Mouse (Mus musculus): ENCODE results near the gene Gast. TPM values are rescaled to one million over a fixed set of nuclear protein-coding genes. Genes with fewer than 3 reads are reported as not detected.

The Gast gene
- polyA plus RNA-seq, 1 experiment = not detected

GRCm38 (mm10) chr11:100369822-100370221 is 35.6 kb downstream of the Gast start:
- H3K27me3 ChIP-seq (ENCODE audit: control insufficient read depth, insufficient read depth, insufficient read length) = no peaks in the 10 kb centered on the region
- H3K36me3 ChIP-seq (ENCODE audit: control insufficient read depth, insufficient read depth) = peaks cover 23% of the 10 kb centered on the region
- no peaks in the 10 kb centered on the region for H3K79me2 ChIP-seq (ENCODE audit: control insufficient read depth, insufficient read depth)
- no peak overlapping the region for H3K4me3 ChIP-seq
- TF ChIP-seq TCF12 (IDR thresholded peaks at IDR 0.05; ENCODE audit: insufficient read depth, poor library complexity, severe bottlenecking) (no peak), TCF3 (IDR thresholded peaks at IDR 0.05; ENCODE audit: insufficient read length, low read depth) (no peak), SRF (IDR thresholded peaks at IDR 0.05; ENCODE audit: control insufficient read depth, insufficient read length, low read depth) (no peak), MYOG (IDR thresholded peaks at IDR 0.05; ENCODE audit: control insufficient read depth in 1 of 3, insufficient read depth in 1 of 3, insufficient read length in 2 of 3, low read depth in 2 of 3) (no peak), REST (IDR thresholded peaks at IDR 0.05; ENCODE audit: insufficient read depth, insufficient read length) (no peak), MYOD1 (IDR thresholded peaks at IDR 0.05; ENCODE audit: control insufficient read depth in 1 of 3, insufficient read length in 2 of 3, low read depth in 2 of 3) (no peak)
- no peak overlapping the region for H3K4me2 ChIP-seq (ENCODE audit: low read depth)
- H3ac ChIP-seq (ENCODE audit: control insufficient read depth, insufficient read length) = no peak overlapping the region

DNA sequence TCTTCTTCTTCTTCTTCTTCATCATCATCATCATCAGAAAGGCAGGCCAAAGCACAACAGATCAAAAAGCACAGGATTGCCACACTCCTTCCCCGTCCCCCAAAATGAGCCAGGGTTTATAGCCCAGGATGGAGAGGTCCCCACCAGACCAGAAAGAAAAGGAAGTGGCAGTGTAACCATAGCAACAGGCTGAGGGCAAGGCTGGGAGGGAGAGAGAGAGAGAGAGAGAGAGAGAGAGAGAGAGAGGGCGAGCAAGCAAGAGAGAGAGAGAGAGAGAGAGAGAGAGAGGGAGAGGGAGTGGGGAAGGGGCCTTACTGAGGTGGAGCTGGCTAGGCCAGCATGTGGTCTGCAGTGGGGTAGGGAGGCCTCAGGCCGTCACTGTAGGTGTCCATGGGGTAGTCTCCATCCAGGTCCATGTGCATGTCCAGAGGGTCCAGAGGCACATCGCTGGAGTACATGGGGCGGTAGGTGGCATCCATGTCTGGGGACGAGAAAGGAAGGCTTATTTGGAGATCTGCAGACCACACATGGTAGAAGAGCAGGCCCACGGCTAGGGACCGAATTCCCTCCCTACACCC is 37.9 kb downstream of the Gast start:
- Histone ChIP-seq H3K36me3 (ENCODE audit: control insufficient read depth, insufficient read depth) (peaks cover 44% of the 10 kb centered on the region), H3K27me3 (ENCODE audit: control insufficient read depth, insufficient read depth, insufficient read length) (no peaks in the 10 kb centered on the region), H3K4me2 (ENCODE audit: low read depth) (no peak overlapping the region), H3ac (ENCODE audit: control insufficient read depth, insufficient read length) (no peak overlapping the region), H3K4me3 (no peak overlapping the region), H3K79me2 (ENCODE audit: control insufficient read depth, insufficient read depth) (no peaks in the 10 kb centered on the region)
- no peak for TF ChIP-seq TCF3 (IDR thresholded peaks at IDR 0.05; ENCODE audit: insufficient read length, low read depth)
- no peak for TF ChIP-seq MAX (IDR thresholded peaks at IDR 0.05; ENCODE audit: low read depth)
- TF ChIP-seq POLR2A (IDR thresholded peaks at IDR 0.05; ENCODE audit: insufficient read length, low read depth) = no peak
- no peak for TF ChIP-seq MYOD1 (IDR thresholded peaks at IDR 0.05; ENCODE audit: control insufficient read depth in 1 of 3, insufficient read length in 2 of 3, low read depth in 2 of 3)
- TF ChIP-seq TCF12 (IDR thresholded peaks at IDR 0.05; ENCODE audit: insufficient read depth, poor library complexity, severe bottlenecking) = no peak
- TF ChIP-seq CEBPB (IDR thresholded peaks at IDR 0.05; ENCODE audit: insufficient read depth, poor library complexity, severe bottlenecking) = no peak
- no peak for TF ChIP-seq SRF (IDR thresholded peaks at IDR 0.05; ENCODE audit: control insufficient read depth, insufficient read length, low read depth)
- no peak for TF ChIP-seq USF1 (IDR thresholded peaks at IDR 0.05; ENCODE audit: low read depth)
- TF ChIP-seq MYOG (IDR thresholded peaks at IDR 0.05; ENCODE audit: control insufficient read depth in 1 of 3, insufficient read depth in 1 of 3, insufficient read length in 2 of 3, low read depth in 2 of 3) = no peak
- no peak for TF ChIP-seq REST (IDR thresholded peaks at IDR 0.05; ENCODE audit: insufficient read depth, insufficient read length)
- TF ChIP-seq POLR2AphosphoS2 (IDR thresholded peaks at IDR 0.05; ENCODE audit: insufficient read length, low read depth) = no peak
- no peak for TF ChIP-seq E2F4 (IDR thresholded peaks at IDR 0.05; ENCODE audit: insufficient read depth)

DNA sequence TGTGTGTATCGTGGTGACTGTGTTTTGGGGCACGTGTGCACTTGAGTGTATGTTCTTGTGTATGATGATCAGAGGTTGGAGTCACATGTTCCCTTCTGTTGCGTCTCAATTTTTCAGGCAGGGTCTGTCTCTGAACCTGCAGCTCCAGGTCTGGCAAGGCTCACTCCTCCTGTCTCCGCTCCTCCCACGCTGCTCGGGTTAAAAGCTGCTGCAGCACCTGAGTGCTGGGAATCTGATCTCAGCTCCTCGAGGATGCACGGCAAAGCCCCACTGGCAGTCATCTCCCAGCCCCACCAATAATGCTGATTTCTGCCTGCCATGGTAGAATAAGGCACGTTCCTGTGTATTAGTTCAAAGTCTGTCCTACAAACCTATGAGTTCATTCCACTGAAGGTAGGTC is 40.9 kb downstream of the Gast start:
- no peak overlapping the region for H3K4me3 ChIP-seq
- H3K4me2 ChIP-seq (ENCODE audit: low read depth) = no peak overlapping the region
- peaks cover 58% of the 10 kb centered on the region for H3K36me3 ChIP-seq (ENCODE audit: control insufficient read depth, insufficient read depth)
- TF ChIP-seq REST (IDR thresholded peaks at IDR 0.05; ENCODE audit: insufficient read depth, insufficient read length) (no peak), SRF (IDR thresholded peaks at IDR 0.05; ENCODE audit: control insufficient read depth, insufficient read length, low read depth) (no peak), POLR2A (IDR thresholded peaks at IDR 0.05; ENCODE audit: insufficient read length, low read depth) (no peak), USF1 (IDR thresholded peaks at IDR 0.05; ENCODE audit: low read depth) (no peak), POLR2AphosphoS2 (IDR thresholded peaks at IDR 0.05; ENCODE audit: insufficient read length, low read depth) (no peak), TCF12 (IDR thresholded peaks at IDR 0.05; ENCODE audit: insufficient read depth, poor library complexity, severe bottlenecking) (no peak), MYOG (IDR thresholded peaks at IDR 0.05; ENCODE audit: control insufficient read depth in 1 of 3, insufficient read depth in 1 of 3, insufficient read length in 2 of 3, low read depth in 2 of 3) (no peak), TCF3 (IDR thresholded peaks at IDR 0.05; ENCODE audit: insufficient read length, low read depth) (no peak), MAX (IDR thresholded peaks at IDR 0.05; ENCODE audit: low read depth) (no peak), E2F4 (IDR thresholded peaks at IDR 0.05; ENCODE audit: insufficient read depth) (no peak), CEBPB (IDR thresholded peaks at IDR 0.05; ENCODE audit: insufficient read depth, poor library complexity, severe bottlenecking) (no peak), MYOD1 (IDR thresholded peaks at IDR 0.05; ENCODE audit: control insufficient read depth in 1 of 3, insufficient read length in 2 of 3, low read depth in 2 of 3) (no peak)
- H3ac ChIP-seq (ENCODE audit: control insufficient read depth, insufficient read length) = no peak overlapping the region
- no peaks in the 10 kb centered on the region for H3K79me2 ChIP-seq (ENCODE audit: control insufficient read depth, insufficient read depth)
- no peaks in the 10 kb centered on the region for H3K27me3 ChIP-seq (ENCODE audit: control insufficient read depth, insufficient read depth, insufficient read length)

DNA sequence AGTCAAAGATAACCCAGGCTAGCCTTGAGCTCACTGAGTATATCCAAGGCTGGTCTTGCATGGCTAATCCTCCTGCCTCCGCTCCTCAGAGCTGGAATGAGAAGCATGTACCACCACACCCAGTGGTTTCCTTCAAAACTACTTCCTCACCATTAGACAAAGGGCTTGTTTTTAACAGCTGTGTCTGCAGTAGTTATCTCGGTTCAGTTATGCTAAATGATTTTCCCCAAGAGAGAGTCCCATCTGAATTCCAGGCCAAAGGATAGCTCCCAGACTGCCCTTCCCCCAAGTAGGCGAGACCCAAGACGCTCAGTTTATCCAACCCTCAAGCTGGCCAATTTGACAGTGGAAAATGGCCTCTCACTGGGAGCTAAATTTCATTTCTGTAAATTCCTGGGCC is 41.8 kb downstream of the Gast start:
- H3K79me2 ChIP-seq (ENCODE audit: control insufficient read depth, insufficient read depth) = no peaks in the 10 kb centered on the region
- H3K4me2 ChIP-seq (ENCODE audit: low read depth) = no peak overlapping the region
- no peak for TF ChIP-seq MAX (IDR thresholded peaks at IDR 0.05; ENCODE audit: low read depth)
- TF ChIP-seq MYOG (IDR thresholded peaks at IDR 0.05; ENCODE audit: control insufficient read depth in 1 of 3, insufficient read depth in 1 of 3, insufficient read length in 2 of 3, low read depth in 2 of 3) = peak in 2 of 3 experiments; percentile 9 to 13
- no peak overlapping the region for H3K4me3 ChIP-seq
- H3ac ChIP-seq (ENCODE audit: control insufficient read depth, insufficient read length) = no peak overlapping the region
- peaks cover 60% of the 10 kb centered on the region for H3K36me3 ChIP-seq (ENCODE audit: control insufficient read depth, insufficient read depth)
- H3K27me3 ChIP-seq (ENCODE audit: control insufficient read depth, insufficient read depth, insufficient read length) = no peaks in the 10 kb centered on the region

- H3K4me3 ChIP-seq = no peak overlapping the region
- no peak overlapping the region for H3ac ChIP-seq (ENCODE audit: control insufficient read depth, insufficient read length)
- peaks cover 59% of the 10 kb centered on the region for H3K36me3 ChIP-seq (ENCODE audit: control insufficient read depth, insufficient read depth)
- TF ChIP-seq CEBPB (IDR thresholded peaks at IDR 0.05; ENCODE audit: insufficient read depth, poor library complexity, severe bottlenecking) (no peak), TCF12 (IDR thresholded peaks at IDR 0.05; ENCODE audit: insufficient read depth, poor library complexity, severe bottlenecking) (no peak), MAX (IDR thresholded peaks at IDR 0.05; ENCODE audit: low read depth) (no peak), USF1 (IDR thresholded peaks at IDR 0.05; ENCODE audit: low read depth) (no peak), SRF (IDR thresholded peaks at IDR 0.05; ENCODE audit: control insufficient read depth, insufficient read length, low read depth) (no peak), MYOG (IDR thresholded peaks at IDR 0.05; ENCODE audit: control insufficient read depth in 1 of 3, insufficient read depth in 1 of 3, insufficient read length in 2 of 3, low read depth in 2 of 3) (peak in 2 of 3 experiments; percentile 33)
- H3K27me3 ChIP-seq (ENCODE audit: control insufficient read depth, insufficient read depth, insufficient read length) = no peaks in the 10 kb centered on the region
- no peaks in the 10 kb centered on the region for H3K79me2 ChIP-seq (ENCODE audit: control insufficient read depth, insufficient read depth)
- H3K4me2 ChIP-seq (ENCODE audit: low read depth) = no peak overlapping the region
These were observed 42.7 kb downstream of the Gast start for GRCm38 (mm10) chr11:100376746-100377389.

Data from myocyte (in vitro differentiated cells).